Mouse (Mus musculus): Measurements from ENCODE around the gene Scrn1. TPM values are rescaled to one million over a fixed set of nuclear protein-coding genes. Genes with fewer than 3 reads are reported as not detected.

Gene Scrn1
- total RNA-seq, 2 experiments from 2014 or later = not detected

GRCm38 (mm10) chr6:54540252-54540887 is 25.9 kb downstream of the Scrn1 start:
- ATAC-seq (replicated peaks; ENCODE audit: low FRiP score, low TSS enrichment, poor library complexity, severe bottlenecking) = no peak

GRCm38 (mm10) chr6:54539396-54539795 is 26.9 kb downstream of the Scrn1 start:
- no peak for ATAC-seq (replicated peaks; ENCODE audit: low FRiP score, low TSS enrichment, poor library complexity, severe bottlenecking)

GRCm38 (mm10) chr6:54538773-54539173 is 27.5 kb downstream of the Scrn1 start:
- no peak for ATAC-seq (replicated peaks; ENCODE audit: low FRiP score, low TSS enrichment, poor library complexity, severe bottlenecking)

- no peak for ATAC-seq (replicated peaks; ENCODE audit: low FRiP score, low TSS enrichment, poor library complexity, severe bottlenecking)
Observed at GRCm38 (mm10) chr6:54537053-54537452, 29.2 kb downstream of the Scrn1 start.

GRCm38 (mm10) chr6:54535485-54535884 is 30.8 kb downstream of the Scrn1 start:
- ATAC-seq (replicated peaks; ENCODE audit: low FRiP score, low TSS enrichment, poor library complexity, severe bottlenecking) = no peak

- no peak for ATAC-seq (replicated peaks; ENCODE audit: low FRiP score, low TSS enrichment, poor library complexity, severe bottlenecking)
Observed at GRCm38 (mm10) chr6:54531048-54531481, 35.2 kb downstream of the Scrn1 start.

GRCm38 (mm10) chr6:54530182-54530581 is 36.1 kb downstream of the Scrn1 start:
- no peak for ATAC-seq (replicated peaks; ENCODE audit: low FRiP score, low TSS enrichment, poor library complexity, severe bottlenecking)

- peak; percentile 93 for ATAC-seq (replicated peaks; ENCODE audit: low FRiP score, low TSS enrichment, poor library complexity, severe bottlenecking)
Observed at GRCm38 (mm10) chr6:54528666-54529065, 37.6 kb downstream of the Scrn1 start.

- ATAC-seq (replicated peaks; ENCODE audit: low FRiP score, low TSS enrichment, poor library complexity, severe bottlenecking) = no peak
Observed at GRCm38 (mm10) chr6:54518758-54519157, 47.5 kb downstream of the Scrn1 start.

GRCm38 (mm10) chr6:54516512-54517134 is 49.7 kb downstream of the Scrn1 start:
- ATAC-seq (replicated peaks; ENCODE audit: low FRiP score, low TSS enrichment, poor library complexity, severe bottlenecking) = no peak

GRCm38 (mm10) chr6:54512256-54512655 is 54.0 kb downstream of the Scrn1 start:
- no peak for ATAC-seq (replicated peaks; ENCODE audit: low FRiP score, low TSS enrichment, poor library complexity, severe bottlenecking)

GRCm38 (mm10) chr6:54509264-54509663 is 57.0 kb downstream of the Scrn1 start:
- no peak for ATAC-seq (replicated peaks; ENCODE audit: low FRiP score, low TSS enrichment, poor library complexity, severe bottlenecking)

- ATAC-seq (replicated peaks; ENCODE audit: low FRiP score, low TSS enrichment, poor library complexity, severe bottlenecking) = 0 out of 2 replicates have a peak, but pooled peaks have one; percentile 19
Observed at GRCm38 (mm10) chr6:54508256-54508793, 58.0 kb downstream of the Scrn1 start.

- no peak for ATAC-seq (replicated peaks; ENCODE audit: low FRiP score, low TSS enrichment, poor library complexity, severe bottlenecking)
Observed at GRCm38 (mm10) chr6:54507808-54508207, 58.5 kb downstream of the Scrn1 start.

- ATAC-seq (replicated peaks; ENCODE audit: low FRiP score, low TSS enrichment, poor library complexity, severe bottlenecking) = peak; percentile 62
Observed at GRCm38 (mm10) chr6:54507002-54507401, 59.3 kb downstream of the Scrn1 start.

- no peak for ATAC-seq (replicated peaks; ENCODE audit: low FRiP score, low TSS enrichment, poor library complexity, severe bottlenecking)
Observed at GRCm38 (mm10) chr6:54506318-54506717, 60.0 kb downstream of the Scrn1 start.

- ATAC-seq (replicated peaks; ENCODE audit: low FRiP score, low TSS enrichment, poor library complexity, severe bottlenecking) = no peak
Observed at GRCm38 (mm10) chr6:54502661-54503115, 63.6 kb downstream of the Scrn1 start.

- no peak for ATAC-seq (replicated peaks; ENCODE audit: low FRiP score, low TSS enrichment, poor library complexity, severe bottlenecking)
Observed at GRCm38 (mm10) chr6:54496214-54496613, 70.1 kb downstream of the Scrn1 start.

GRCm38 (mm10) chr6:54494612-54495398 is 71.5 kb downstream of the Scrn1 start:
- no peak for ATAC-seq (replicated peaks; ENCODE audit: low FRiP score, low TSS enrichment, poor library complexity, severe bottlenecking)

- no peak for ATAC-seq (replicated peaks; ENCODE audit: low FRiP score, low TSS enrichment, poor library complexity, severe bottlenecking)
Observed at GRCm38 (mm10) chr6:54494097-54494496, 72.2 kb downstream of the Scrn1 start.
